Mouse (Mus musculus) MEL (cell line): Measurements from ENCODE around the gene Bcl2l1. TPM values are rescaled to one million over a fixed set of nuclear protein-coding genes. Genes with fewer than 3 reads are reported as not detected.

Source experiments
- DNase-seq: peaks from one replicate; pipeline ENCODE4 v3.0.0; 2011; ENCODE audit warnings: low read depth, low spot score
- H3K27ac ChIP-seq: 2 replicates; pipeline ENCODE4 v1.5.1; 2012; ENCODE audit warnings: low read depth, mild to moderate bottlenecking, control low read depth, low read length, moderate library complexity; ENCODE audit not compliant: control insufficient read depth
- H3K27me3 ChIP-seq, 2 experiments: fragments of 150-350 bp in 1 of 2; sonication (generic) in 1 of 2; 2 replicates each; pipeline ENCODE4 v1.6.1; 2012; ENCODE audit warnings: low read length in 2 of 2, mild to moderate bottlenecking in 2 of 2, improper control_type of control experiment in 1 of 2, moderate library complexity in 1 of 2; ENCODE audit not compliant: insufficient read depth in 2 of 2, control insufficient read depth in 1 of 2
- H3K36me3 ChIP-seq, 2 experiments: 2 replicates each; pipeline ENCODE4 v1.6.1; 2012 to 2014; ENCODE audit warnings: low read length in 2 of 2, improper control_type of control experiment in 1 of 2, inconsistent platforms in 1 of 2, mild to moderate bottlenecking in 1 of 2; ENCODE audit not compliant: insufficient read depth in 2 of 2, control insufficient read depth in 1 of 2
- H3K4me1 ChIP-seq, 2 experiments: fragments of 150-350 bp in 1 of 2; sonication (generic) in 1 of 2; 2 replicates each; pipeline ENCODE4 v1.6.1; 2012; ENCODE audit warnings: low read length in 2 of 2, improper control_type of control experiment in 1 of 2, mild to moderate bottlenecking in 1 of 2; ENCODE audit not compliant: insufficient read depth in 2 of 2, control insufficient read depth in 1 of 2
- H3K4me3 ChIP-seq, 2 experiments: fragments of 150-350 bp in 1 of 2; sonication (generic) in 1 of 2; 2 replicates each; pipeline ENCODE4 v1.5.1; 2012; ENCODE audit warnings: low read depth in 2 of 2, low read length in 2 of 2, mild to moderate bottlenecking in 2 of 2, moderate library complexity in 2 of 2, control low read depth in 1 of 2, improper control_type of control experiment in 1 of 2; ENCODE audit not compliant: control insufficient read depth in 1 of 2, insufficient read depth in 1 of 2
- H3K79me2 ChIP-seq: 2 replicates; pipeline ENCODE4 v1.6.1; 2012; ENCODE audit warnings: mild to moderate bottlenecking, low read length, moderate library complexity; ENCODE audit not compliant: control insufficient read depth, poor library complexity, insufficient read depth
- H3K9ac ChIP-seq: 2 replicates; pipeline ENCODE4 v1.6.1; 2012; ENCODE audit warnings: low read depth, mild to moderate bottlenecking, control low read depth, low read length, moderate library complexity; ENCODE audit not compliant: control insufficient read depth, poor library complexity, severe bottlenecking
- H3K9me3 ChIP-seq: fragments of 150-350 bp; sonication (generic); replicated peaks from 2 replicates; pipeline ENCODE4 v1.6.1; 2012; ENCODE audit warnings: mild to moderate bottlenecking, low read length, improper control_type of control experiment, moderate library complexity; ENCODE audit not compliant: insufficient read depth
- BHLHE40 ChIP-seq: IDR thresholded peaks from 2 replicates; pipeline ENCODE4 v1.6.1; 2012; ENCODE audit warnings: low read depth, mild to moderate bottlenecking, inconsistent platforms, low read length, improper control_type of control experiment, borderline replicate concordance
- CHD1 ChIP-seq: IDR thresholded peaks from 2 replicates; pipeline ENCODE4 v1.6.1; 2012; ENCODE audit warnings: low read depth, mild to moderate bottlenecking, inconsistent platforms, low read length, improper control_type of control experiment
- CHD2 ChIP-seq: IDR thresholded peaks from 2 replicates; pipeline ENCODE4 v1.6.1; 2011; ENCODE audit warnings: low read length, improper control_type of control experiment
- CTCF ChIP-seq, 3 experiments: IDR thresholded peaks in 2 of 3; conservative IDR thresholded peaks in 1 of 3; 2 replicates each; pipeline ENCODE4 v1.5.1; 2011 to 2012; ENCODE audit warnings: low read length in 3 of 3, low read depth in 2 of 3, mild to moderate bottlenecking in 2 of 3, improper control_type of control experiment in 1 of 3, inconsistent platforms in 1 of 3, mixed read lengths in 1 of 3, moderate library complexity in 1 of 3; ENCODE audit not compliant: control insufficient read depth in 1 of 3, insufficient read depth in 1 of 3, poor library complexity in 1 of 3, severe bottlenecking in 1 of 3
- EP300 ChIP-seq, 2 experiments: IDR thresholded peaks; 2 replicates each; pipeline ENCODE4 v1.6.1; 2011; ENCODE audit warnings: improper control_type of control experiment in 2 of 2, low read length in 2 of 2, low read depth in 1 of 2, mild to moderate bottlenecking in 1 of 2
- GABPA ChIP-seq: IDR thresholded peaks from 2 replicates; pipeline ENCODE4 v1.6.1; 2012; ENCODE audit warnings: low read depth, mild to moderate bottlenecking, inconsistent platforms, low read length, improper control_type of control experiment, moderate library complexity
- GATA1 ChIP-seq: IDR thresholded peaks from 2 replicates; pipeline ENCODE4 v1.6.1; 2011; ENCODE audit warnings: low read depth, low read length, improper control_type of control experiment
- KAT2A ChIP-seq: conservative IDR thresholded peaks from 2 replicates; pipeline ENCODE4 v1.6.1; 2012; ENCODE audit warnings: low read depth, low read length, improper control_type of control experiment, inconsistent platforms
- MAX ChIP-seq: IDR thresholded peaks from 2 replicates; pipeline ENCODE4 v1.6.1; 2011; ENCODE audit warnings: low read length, improper control_type of control experiment
- MAZ ChIP-seq: IDR thresholded peaks from 2 replicates; pipeline ENCODE4 v1.6.1; 2012; ENCODE audit warnings: low read depth, mild to moderate bottlenecking, inconsistent platforms, low read length, improper control_type of control experiment
- MYB ChIP-seq: IDR thresholded peaks from 2 replicates; pipeline ENCODE4 v1.6.1; 2011; ENCODE audit warnings: mild to moderate bottlenecking, low read depth, low read length, improper control_type of control experiment
- NELFE ChIP-seq: IDR thresholded peaks from 2 replicates; pipeline ENCODE4 v1.6.1; 2011; ENCODE audit warnings: low read depth, low read length, improper control_type of control experiment
- NRF1 ChIP-seq: IDR thresholded peaks from 2 replicates; pipeline ENCODE4 v1.6.1; 2014; ENCODE audit warnings: low read depth, mild to moderate bottlenecking, inconsistent platforms, low read length, improper control_type of control experiment, moderate library complexity; ENCODE audit not compliant: poor library complexity, insufficient read depth, severe bottlenecking
- TCF12 ChIP-seq: IDR thresholded peaks from 2 replicates; pipeline ENCODE4 v1.6.1; 2014; ENCODE audit warnings: low read depth, mild to moderate bottlenecking, inconsistent platforms, low read length, improper control_type of control experiment, moderate library complexity
- ZKSCAN1 ChIP-seq: IDR thresholded peaks from 2 replicates; pipeline ENCODE4 v1.6.1; 2012; ENCODE audit warnings: low read depth, mild to moderate bottlenecking, inconsistent platforms, low read length, improper control_type of control experiment, moderate library complexity
- ZNF384 ChIP-seq: IDR thresholded peaks from 2 replicates; pipeline ENCODE4 v1.6.1; 2012; ENCODE audit warnings: low read depth, mild to moderate bottlenecking, inconsistent platforms, low read length, improper control_type of control experiment
- polyA plus RNA-seq, 2 experiments: library from polyadenylated mRNA; stranded (reverse) in 1 of 2; unstranded in 1 of 2; fragments of >175 nt in 1 of 2; fragments of >200 nt in 1 of 2; gene quantifications; 2 replicates each; pipeline versions ENCODE4 v1.2.1 to v1.2.4; 2012; ENCODE audit warnings: low replicate concordance in 2 of 2, low read depth in 1 of 2; ENCODE audit not compliant: insufficient read length in 2 of 2, insufficient read depth in 1 of 2, missing spikeins in 1 of 2
- total RNA-seq: library from RNA; depleted of rRNA; stranded (reverse); fragments of 300-350 nt; gene quantifications from 2 replicates; pipeline ENCODE4 v1.2.3, GENCODE M21; 2012

The Bcl2l1 gene
- total and polyA plus RNA-seq, 3 experiments: 6.5 to 23.9 TPM; not detected in 1

DNA sequence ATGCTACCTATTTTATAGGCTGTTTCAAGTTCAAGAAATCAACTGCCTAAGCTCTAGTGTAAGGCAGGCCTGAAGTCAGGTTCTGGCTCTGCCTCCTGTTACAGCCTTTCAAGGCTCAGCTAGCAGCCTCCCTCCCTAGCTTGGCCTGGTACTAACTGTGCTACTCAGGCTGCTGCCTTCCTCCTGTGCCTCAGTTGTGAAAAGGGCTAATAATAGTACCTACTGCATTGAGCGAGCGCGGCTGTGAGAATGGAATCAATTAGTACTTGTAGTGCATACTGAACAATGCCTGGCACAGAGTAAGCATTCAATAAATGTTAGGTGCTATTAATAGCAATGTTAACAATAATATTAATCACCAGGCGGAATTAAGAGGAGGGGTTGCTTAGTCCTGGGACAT, 11.6 kb downstream of the Bcl2l1 start:
- H3K4me3 ChIP-seq: no peak overlapping the region
- TF ChIP-seq CHD2: no peak
- TF ChIP-seq CTCF (IDR thresholded peaks at IDR 0.05 in 2 of 3, conservative IDR thresholded peaks at IDR 0.05 in 1 of 3; ENCODE audit: control insufficient read depth in 1 of 3, insufficient read depth in 1 of 3, low read depth in 2 of 3, low read length in 3 of 3, poor library complexity in 1 of 3, severe bottlenecking in 1 of 3): no peak
- no peak for TF ChIP-seq GABPA
- no peak for TF ChIP-seq KAT2A
- TF ChIP-seq MAZ: no peak
- no peak for TF ChIP-seq NRF1
- TF ChIP-seq TCF12: no peak
- TF ChIP-seq ZNF384: no peak
- no peak for TF ChIP-seq GATA1
- no peak for TF ChIP-seq CHD1
- TF ChIP-seq, all 39 proteins: peak for 0
- Histone ChIP-seq H3K4me1 (peaks cover 7 to 43% of the 10 kb centered on the region in 2 experiments), H3K9me3 (no peaks in the 10 kb centered on the region), H3K27me3 (no peaks in the 10 kb centered on the region), H3K79me2 (no peaks in the 10 kb centered on the region), H3K36me3 (peaks cover 0 to 37% of the 10 kb centered on the region in 2 experiments; a peak in 2 of 4 replicates), H3K27ac (no peak overlapping the region), H3K9ac (no peak overlapping the region)
- no peak for DNase-seq

- no peak for TF ChIP-seq KAT2A
- no peak for TF ChIP-seq CHD2
- no peak for TF ChIP-seq MYB
- no peak for TF ChIP-seq MAZ
- TF ChIP-seq BHLHE40: no peak
- TF ChIP-seq MAX: no peak
- no peak for TF ChIP-seq EP300 (IDR thresholded peaks at IDR 0.05; ENCODE audit: low read depth in 1 of 2, low read length in 2 of 2)
- no peak for TF ChIP-seq NELFE
- TF ChIP-seq ZKSCAN1: no peak
- peaks cover 0 to 35% of the 10 kb centered on the region in 2 experiments; a peak in 2 of 4 replicates for H3K36me3 ChIP-seq
Observed at GRCm38 (mm10) chr2:152819097-152819624, 12.4 kb downstream of the Bcl2l1 start.

More at GRCm38 (mm10) chr2:152819097-152819624, 12.4 kb downstream of the Bcl2l1 start:
- Histone ChIP-seq H3K9me3 (no peaks in the 10 kb centered on the region), H3K4me3 (no peak overlapping the region), H3K27ac (no peak overlapping the region), H3K27me3 (no peaks in the 10 kb centered on the region), H3K79me2 (no peaks in the 10 kb centered on the region), H3K4me1 (peaks cover 13 to 44% of the 10 kb centered on the region in 2 experiments), H3K9ac (no peak overlapping the region)
- no peak for DNase-seq
